Mouse (Mus musculus): ENCODE results near the gene Col4a2.
"Not testable (repeated sequence)": the region's sequence is repeated elsewhere in the genome, so short reads cannot be mapped to it uniquely, and the experiment has no call there.

Col4a2 gene

GRCm38 (mm10) chr8:11463541-11463888, 150.9 kb downstream of the Col4a2 start:
- no peak for DNase-seq (ENCODE audit: low spot score)

GRCm38 (mm10) chr8:11463889-11464706, 151.5 kb downstream of the Col4a2 start:
- no peak for DNase-seq (ENCODE audit: low spot score)

- DNase-seq (ENCODE audit: low spot score) = no peak
Measured at GRCm38 (mm10) chr8:11464707-11464964, 152.0 kb downstream of the Col4a2 start.

GRCm38 (mm10) chr8:11465619-11466018, 153.0 kb downstream of the Col4a2 start:
- no peak for DNase-seq (ENCODE audit: low spot score)

- not testable (repeated sequence) for DNase-seq (ENCODE audit: low spot score)
Measured at GRCm38 (mm10) chr8:11466528-11466927, 153.9 kb downstream of the Col4a2 start.

GRCm38 (mm10) chr8:11469095-11469494, 156.5 kb downstream of the Col4a2 start:
- DNase-seq (ENCODE audit: low spot score) = no peak

- DNase-seq (ENCODE audit: low spot score) = no peak
Measured at GRCm38 (mm10) chr8:11470694-11471093, 158.1 kb downstream of the Col4a2 start.

- DNase-seq (ENCODE audit: low spot score) = no peak
Measured at GRCm38 (mm10) chr8:11471309-11471708, 158.7 kb downstream of the Col4a2 start.

GRCm38 (mm10) chr8:11473072-11473471, 160.5 kb downstream of the Col4a2 start:
- no peak for DNase-seq (ENCODE audit: low spot score)

GRCm38 (mm10) chr8:11475397-11475796, 162.8 kb downstream of the Col4a2 start:
- DNase-seq (ENCODE audit: low spot score) = no peak

- no peak for DNase-seq (ENCODE audit: low spot score)
Measured at GRCm38 (mm10) chr8:11475876-11476275, 163.3 kb downstream of the Col4a2 start.

- no peak for DNase-seq (ENCODE audit: low spot score)
Measured at GRCm38 (mm10) chr8:11476338-11477177, 164.0 kb downstream of the Col4a2 start.

GRCm38 (mm10) chr8:11477178-11477553, 164.6 kb downstream of the Col4a2 start:
- no peak for DNase-seq (ENCODE audit: low spot score)

- DNase-seq (ENCODE audit: low spot score) = no peak
Measured at GRCm38 (mm10) chr8:11477811-11478761, 165.5 kb downstream of the Col4a2 start, which contains the start of gene Rab20. Rab20 (minus strand) TSS chr8:11478710.

GRCm38 (mm10) chr8:11478807-11479527, 166.4 kb downstream of the Col4a2 start:
- DNase-seq (ENCODE audit: low spot score) = no peak

- DNase-seq (ENCODE audit: low spot score) = no peak
Measured at GRCm38 (mm10) chr8:11479591-11479990, 167.0 kb downstream of the Col4a2 start.

GRCm38 (mm10) chr8:11481876-11482275, 169.3 kb downstream of the Col4a2 start:
- DNase-seq (ENCODE audit: low spot score) = no peak

GRCm38 (mm10) chr8:11482537-11482936, 169.9 kb downstream of the Col4a2 start:
- DNase-seq (ENCODE audit: low spot score) = no peak

- peak; percentile 47 for DNase-seq (ENCODE audit: low spot score)
Measured at GRCm38 (mm10) chr8:11486142-11486541, 173.5 kb downstream of the Col4a2 start.

- DNase-seq (ENCODE audit: low spot score) = no peak
Measured at GRCm38 (mm10) chr8:11487229-11487628, 174.6 kb downstream of the Col4a2 start.

GRCm38 (mm10) chr8:11492340-11492739, 179.7 kb downstream of the Col4a2 start:
- DNase-seq (ENCODE audit: low spot score) = not testable (repeated sequence)
